Mouse (Mus musculus) hindbrain, postnatal 0 days (tissue): ENCODE measurements at regions not wholly inside any gene's neighbourhood (a gene's known extent, or its start where the extent isn't known, plus 50 kb on each side); places are given as distances from the start of the nearest gene placed in this dataset.

Experiments used
- ATAC-seq: fragments of 200-750 bp; cut with Nextera tagmentation; 2 replicates; pipeline ENCODE4 v1.8.0; 2017; ENCODE audit warnings: mild to moderate bottlenecking, moderate TSS enrichment, moderate library complexity
- DNase-seq: peaks from one replicate; pipeline ENCODE4 v3.0.0-alpha.2; 2015; ENCODE audit warnings: low spot score
- H3K27ac ChIP-seq: fragments of 300-500 bp; sonication (generic); 2 replicates; pipeline ENCODE4 v1.5.1; 2014; ENCODE audit warnings: mild to moderate bottlenecking
- H3K27me3 ChIP-seq: fragments of 300-500 bp; sonication (generic); 2 replicates; pipeline ENCODE4 v1.6.1; 2014; ENCODE audit warnings: low read length, mixed read lengths; ENCODE audit not compliant: insufficient read depth
- H3K36me3 ChIP-seq: fragments of 300-500 bp; sonication (generic); 2 replicates; pipeline ENCODE4 v1.6.1; 2014; ENCODE audit warnings: low read length, mixed read lengths; ENCODE audit not compliant: insufficient read depth
- H3K4me1 ChIP-seq: fragments of 300-500 bp; sonication (generic); 2 replicates; pipeline ENCODE4 v1.6.1; 2014; ENCODE audit warnings: antibody characterized with exemption, low read length, mixed read lengths; ENCODE audit not compliant: insufficient read depth
- H3K4me2 ChIP-seq: fragments of 300-500 bp; sonication (generic); 2 replicates; pipeline ENCODE4 v1.6.1; 2014; ENCODE audit warnings: low read depth, mild to moderate bottlenecking, low read length, moderate library complexity, mixed read lengths
- H3K4me3 ChIP-seq: fragments of 300-500 bp; sonication (generic); 2 replicates; pipeline ENCODE4 v1.5.1; 2014; ENCODE audit warnings: low read length
- H3K9ac ChIP-seq: fragments of 300-500 bp; sonication (generic); replicated peaks from 2 replicates; pipeline ENCODE4 v1.6.1; 2014; ENCODE audit warnings: mild to moderate bottlenecking, low read length, moderate library complexity, mixed read lengths
- H3K9me3 ChIP-seq: fragments of 300-500 bp; sonication (generic); 2 replicates; pipeline ENCODE4 v1.6.1; 2016; ENCODE audit warnings: low read length, mixed read lengths
- CTCF ChIP-seq: IDR thresholded peaks from 2 replicates; pipeline ENCODE4 v1.5.1; 2016; ENCODE audit warnings: antibody characterized with exemption, control low read depth, low read depth
- WGBS: fragments of 180-500 bp; shearing (Covaris S2); extraction: QIAGEN DNeasy Blood & Tissue Kit; methylation state at CpG from one replicate; pipeline ENCODE4 v1.1.7; 2014; 5-methylcytosine and 5-hydroxymethylcytosine counted together

DNA sequence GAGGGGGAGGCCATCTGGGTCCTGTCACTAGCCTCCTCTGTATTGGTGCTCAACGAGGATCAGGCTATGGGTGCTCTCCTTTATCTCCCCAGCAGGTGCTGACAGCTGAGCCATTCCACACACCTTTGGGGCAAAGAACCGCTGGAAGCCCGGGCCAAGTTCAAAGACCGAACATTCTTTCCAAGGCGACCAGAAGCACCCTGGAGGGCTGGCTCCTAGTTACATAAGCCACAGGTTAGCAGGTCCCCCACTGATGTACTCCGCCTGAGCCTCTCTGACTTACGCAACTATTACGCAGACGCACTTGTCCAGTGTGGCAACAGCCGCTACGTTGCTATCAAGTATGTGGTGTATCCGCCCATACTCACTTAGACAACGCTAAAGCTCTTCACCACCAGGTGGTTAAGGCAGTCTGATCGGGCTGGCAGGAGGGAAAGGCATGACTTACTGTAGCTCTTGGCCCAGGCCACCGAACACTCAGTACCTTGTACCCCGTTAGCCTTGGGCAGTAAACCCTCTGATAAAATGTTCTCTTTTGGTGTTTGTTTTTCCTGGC lies 69.2 kb downstream of the Gm33543 start:
- no peaks in the 10 kb centered on the region for H3K4me1 ChIP-seq
- H3K36me3 ChIP-seq = no peaks in the 10 kb centered on the region
- no peaks in the 10 kb centered on the region for H3K27me3 ChIP-seq
- 86% methylated on average over 16 of the region's 16 CpGs for whole genome bisulfite sequencing
- no peak overlapping the region for H3K4me3 ChIP-seq
- ATAC-seq (no peak), DNase-seq (no peak)
- TF ChIP-seq CTCF = no peak
- H3K9ac ChIP-seq = no peak overlapping the region
- H3K9me3 ChIP-seq = no peaks in the 10 kb centered on the region
- H3K27ac ChIP-seq = no peak overlapping the region
- H3K4me2 ChIP-seq = no peak overlapping the region

DNA sequence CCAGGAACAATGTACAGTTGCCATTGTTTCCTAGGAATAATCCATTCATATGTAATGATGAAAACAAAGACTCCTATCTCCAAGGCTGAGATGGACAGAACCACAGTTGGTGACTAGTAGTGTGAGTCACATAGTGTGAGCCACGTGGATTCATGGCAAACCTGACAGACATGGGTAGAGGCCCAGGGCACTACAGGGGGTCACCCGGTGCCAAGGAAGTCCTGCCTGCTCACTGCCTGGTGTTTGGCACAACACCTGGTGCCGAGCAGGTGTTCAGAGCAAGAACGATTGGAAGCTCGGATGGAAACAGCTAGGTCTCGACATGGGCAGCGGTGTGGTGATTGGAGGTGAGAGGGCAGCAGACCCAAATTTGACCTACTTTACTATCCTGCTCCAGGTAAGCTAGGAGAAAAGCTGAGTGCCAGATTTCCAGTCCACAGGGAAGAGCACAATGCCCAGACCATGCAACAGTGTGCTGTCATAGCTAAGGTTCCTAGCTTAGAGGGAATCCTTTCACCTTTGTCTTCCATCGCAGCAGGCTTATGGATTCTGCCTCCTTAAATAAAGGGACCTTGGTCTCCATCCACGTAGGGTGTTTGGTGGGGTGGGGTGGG lies 69.8 kb downstream of the Gm33543 start:
- no peaks in the 10 kb centered on the region for H3K9me3 ChIP-seq
- no peak for ATAC-seq
- no peak overlapping the region for H3K9ac ChIP-seq
- no peak for TF ChIP-seq CTCF
- no peaks in the 10 kb centered on the region for H3K4me1 ChIP-seq
- H3K27ac ChIP-seq = no peak overlapping the region
- WGBS = 88% methylated on average over 9 of the region's 9 CpGs
- H3K27me3 ChIP-seq = no peaks in the 10 kb centered on the region
- no peak for DNase-seq
- no peak overlapping the region for H3K4me2 ChIP-seq
- H3K36me3 ChIP-seq = no peaks in the 10 kb centered on the region
- H3K4me3 ChIP-seq = no peak overlapping the region

DNA sequence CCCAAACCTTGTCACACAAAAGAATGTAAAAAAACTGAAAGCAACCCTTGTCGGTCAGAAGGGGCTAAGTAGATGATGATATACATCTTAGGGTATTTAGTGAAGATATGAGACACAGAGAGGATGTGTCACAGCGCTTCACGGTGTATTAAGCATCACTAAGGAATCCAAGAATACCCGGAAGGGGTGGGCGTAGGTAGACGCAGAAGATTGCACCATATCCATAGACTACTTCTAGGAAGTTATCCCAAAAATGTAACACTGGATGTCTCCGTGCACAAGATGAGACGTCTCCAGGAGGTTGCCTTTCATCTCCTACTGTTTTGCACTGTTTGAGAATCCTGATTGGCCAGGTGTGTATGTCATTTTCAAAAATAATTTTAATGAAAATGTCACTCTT lies 73.8 kb downstream of the Gm33543 start:
- Histone ChIP-seq H3K4me2 (no peak overlapping the region), H3K4me1 (no peaks in the 10 kb centered on the region), H3K9ac (no peak overlapping the region), H3K9me3 (no peaks in the 10 kb centered on the region), H3K27me3 (no peaks in the 10 kb centered on the region), H3K27ac (no peak overlapping the region), H3K4me3 (no peak overlapping the region), H3K36me3 (no peaks in the 10 kb centered on the region)
- no peak for TF ChIP-seq CTCF
- no peak for ATAC-seq
- WGBS = 82% methylated on average over 8 of the region's 8 CpGs
- DNase-seq = no peak

DNA sequence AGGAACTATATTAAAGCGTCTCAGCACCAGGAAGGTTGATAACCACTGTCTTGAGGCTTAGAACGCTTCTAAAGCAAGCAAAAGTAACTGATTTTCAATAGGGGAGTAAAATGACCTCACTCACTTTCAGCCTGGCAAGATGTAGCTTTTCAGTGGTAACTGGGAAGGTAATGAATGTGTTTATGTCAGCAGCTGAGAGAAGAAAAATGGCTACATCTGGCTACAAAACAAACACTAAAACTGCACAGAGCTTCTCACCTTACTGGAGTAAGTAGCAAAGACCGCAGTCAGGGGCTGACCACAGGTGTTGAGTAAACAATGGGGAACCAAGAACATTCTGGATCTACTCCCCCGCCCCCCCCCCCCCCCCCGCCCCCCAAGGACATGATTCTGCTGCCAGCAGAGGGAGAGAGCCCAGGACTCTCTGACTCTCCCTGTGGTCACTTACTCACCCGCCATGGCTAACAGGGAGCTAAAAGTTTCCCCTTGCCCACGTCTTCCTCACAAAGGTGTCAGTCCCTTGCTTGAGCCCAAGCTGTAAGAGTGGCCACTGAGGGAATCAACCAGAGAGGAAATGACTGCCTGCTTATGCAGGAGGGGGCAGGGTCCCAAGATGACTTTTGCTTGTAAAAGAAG lies 75.1 kb downstream of the Gm33543 start:
- H3K27me3 ChIP-seq = no peaks in the 10 kb centered on the region
- no peaks in the 10 kb centered on the region for H3K9me3 ChIP-seq
- no peak overlapping the region for H3K9ac ChIP-seq
- H3K4me3 ChIP-seq = no peak overlapping the region
- H3K4me2 ChIP-seq = no peak overlapping the region
- no peak for ATAC-seq
- no peak overlapping the region for H3K27ac ChIP-seq
- 62% methylated on average over 7 of the region's 7 CpGs for WGBS
- H3K36me3 ChIP-seq = no peaks in the 10 kb centered on the region
- TF ChIP-seq CTCF = no peak
- no peak for DNase-seq
- H3K4me1 ChIP-seq = no peaks in the 10 kb centered on the region

DNA sequence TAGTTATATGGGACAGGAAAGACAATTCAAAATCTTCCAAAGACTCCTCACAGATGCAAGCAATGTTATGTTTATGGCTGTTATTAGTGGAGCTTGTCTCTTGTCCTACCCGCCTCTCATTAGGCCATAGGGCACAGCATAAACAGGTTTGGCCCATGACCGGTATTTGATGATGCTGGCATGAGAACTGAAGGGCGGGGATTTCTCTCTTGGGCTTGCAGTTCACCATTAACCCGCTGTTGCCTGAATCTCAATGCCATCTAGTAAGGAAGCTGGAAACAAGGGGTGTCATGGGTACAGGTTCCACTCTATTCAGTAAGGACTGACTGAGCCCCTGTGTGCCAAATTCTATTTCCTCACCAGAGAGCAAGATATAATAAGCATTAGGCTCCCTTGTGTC lies 78.6 kb downstream of the Gm33543 start:
- Histone ChIP-seq H3K27me3 (no peaks in the 10 kb centered on the region), H3K4me2 (no peak overlapping the region), H3K9ac (no peak overlapping the region), H3K36me3 (no peaks in the 10 kb centered on the region), H3K4me3 (no peak overlapping the region), H3K9me3 (no peaks in the 10 kb centered on the region), H3K4me1 (no peaks in the 10 kb centered on the region), H3K27ac (no peak overlapping the region)
- no peak for TF ChIP-seq CTCF
- DNase-seq (no peak), ATAC-seq (no peak)
- WGBS = 77% methylated on average over 4 of the region's 4 CpGs

DNA sequence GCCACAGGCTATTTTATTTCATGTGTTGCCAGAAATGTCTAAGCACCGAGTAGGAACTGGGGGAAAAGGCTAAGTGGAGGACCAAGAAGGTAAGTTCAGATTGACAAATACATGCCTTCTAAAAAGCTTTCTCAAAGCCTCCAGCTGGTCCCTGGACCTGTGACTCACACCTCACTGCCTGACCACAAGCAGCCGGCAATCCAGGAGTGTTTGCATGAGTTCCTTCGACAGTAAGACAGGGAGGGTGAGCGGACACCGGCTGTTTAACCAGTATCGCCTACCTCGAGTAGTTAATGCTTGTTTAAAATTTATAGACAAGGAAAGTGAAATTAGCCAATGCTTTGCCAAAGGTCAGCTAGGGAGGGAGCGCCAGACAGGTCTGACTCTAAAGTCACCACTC lies 80.1 kb downstream of the Gm33543 start:
- Histone ChIP-seq H3K27ac (no peak overlapping the region), H3K36me3 (no peaks in the 10 kb centered on the region), H3K9me3 (no peaks in the 10 kb centered on the region), H3K4me1 (no peaks in the 10 kb centered on the region), H3K4me2 (no peak overlapping the region), H3K4me3 (no peak overlapping the region), H3K27me3 (no peaks in the 10 kb centered on the region), H3K9ac (no peak overlapping the region)
- 78% methylated on average over 8 of the region's 8 CpGs for WGBS
- no peak for DNase-seq
- TF ChIP-seq CTCF = no peak
- ATAC-seq = no peak

DNA sequence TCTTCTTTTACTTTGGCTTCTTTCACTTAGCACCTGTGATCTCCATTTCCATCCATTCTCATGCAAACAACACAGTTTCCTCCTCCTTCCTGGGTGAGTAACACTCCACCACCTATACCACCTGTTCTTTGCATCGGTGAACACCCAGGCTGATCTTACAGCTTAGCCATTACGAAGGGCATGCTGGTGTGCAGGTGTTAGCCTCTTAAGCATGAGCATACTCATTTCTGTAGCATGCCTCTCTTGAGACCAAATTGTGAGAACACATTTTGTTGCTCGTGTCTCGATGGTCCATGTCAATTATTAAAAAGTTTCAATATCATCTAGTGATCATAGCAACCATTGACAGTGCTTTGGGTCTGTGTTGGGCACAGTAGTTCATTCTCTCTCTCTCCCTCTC lies 80.8 kb downstream of the Gm33543 start:
- no peak for DNase-seq
- Histone ChIP-seq H3K4me1 (no peaks in the 10 kb centered on the region), H3K4me2 (no peak overlapping the region), H3K9ac (no peak overlapping the region), H3K4me3 (no peak overlapping the region), H3K27ac (no peak overlapping the region), H3K9me3 (no peaks in the 10 kb centered on the region), H3K27me3 (no peaks in the 10 kb centered on the region), H3K36me3 (no peaks in the 10 kb centered on the region)
- TF ChIP-seq CTCF = no peak
- no peak for ATAC-seq
- WGBS = 96% methylated on average over 4 of the region's 4 CpGs
